Mouse (Mus musculus) intestine, embryonic 15.5 days (tissue): Measurements from ENCODE around the gene Bbs9. TPM values are rescaled to one million over a fixed set of nuclear protein-coding genes. Genes with fewer than 3 reads are reported as not detected.

Experiments
- ATAC-seq: fragments of 200-750 bp; cut with Nextera tagmentation; 2 replicates; pipeline ENCODE4 v1.8.0; 2017; ENCODE audit warnings: moderate TSS enrichment, moderate library complexity
- H3K27ac ChIP-seq: fragments of 300-500 bp; sonication (generic); 2 replicates; pipeline ENCODE4 v1.5.1; 2015; ENCODE audit warnings: mild to moderate bottlenecking, inconsistent platforms
- H3K27me3 ChIP-seq: fragments of 300-500 bp; sonication (generic); replicated peaks from 2 replicates; pipeline ENCODE4 v1.6.1; 2015; ENCODE audit warnings: inconsistent platforms
- H3K36me3 ChIP-seq: fragments of 300-500 bp; sonication (generic); 2 replicates; pipeline ENCODE4 v1.6.1; 2015; ENCODE audit warnings: inconsistent platforms
- H3K4me1 ChIP-seq: fragments of 300-500 bp; sonication (generic); replicated peaks from 2 replicates; pipeline ENCODE4 v1.6.1; 2015; ENCODE audit warnings: inconsistent platforms
- H3K4me2 ChIP-seq: fragments of 300-500 bp; sonication (generic); replicated peaks from 2 replicates; pipeline ENCODE4 v1.6.1; 2015; ENCODE audit warnings: mild to moderate bottlenecking, inconsistent platforms
- H3K4me3 ChIP-seq: fragments of 300-500 bp; sonication (generic); replicated peaks from 2 replicates; pipeline ENCODE4 v1.5.1; 2015; ENCODE audit warnings: inconsistent platforms
- H3K9ac ChIP-seq: fragments of 300-500 bp; sonication (generic); 2 replicates; pipeline ENCODE4 v1.6.1; 2015; ENCODE audit warnings: inconsistent platforms
- H3K9me3 ChIP-seq: fragments of 300-500 bp; sonication (generic); 2 replicates; pipeline ENCODE4 v1.6.1; 2016; ENCODE audit warnings: inconsistent platforms
- WGBS: fragments of 180-500 bp; shearing (Covaris S2); methylation state at CpG from one replicate; pipeline ENCODE4 v1.1.7; 2015; 5-methylcytosine and 5-hydroxymethylcytosine counted together
- polyA plus RNA-seq: library from polyadenylated mRNA; unstranded; fragments of >200 nt; fragmentation: Nextera tagmentation; extraction: Ambion mirVana; gene quantifications from 2 replicates; pipeline ENCODE4 v1.2.1, GENCODE M21; 2015

Gene Bbs9
- 11.8 and 13.1 TPM in 2 replicates for polyA plus RNA-seq

DNA sequence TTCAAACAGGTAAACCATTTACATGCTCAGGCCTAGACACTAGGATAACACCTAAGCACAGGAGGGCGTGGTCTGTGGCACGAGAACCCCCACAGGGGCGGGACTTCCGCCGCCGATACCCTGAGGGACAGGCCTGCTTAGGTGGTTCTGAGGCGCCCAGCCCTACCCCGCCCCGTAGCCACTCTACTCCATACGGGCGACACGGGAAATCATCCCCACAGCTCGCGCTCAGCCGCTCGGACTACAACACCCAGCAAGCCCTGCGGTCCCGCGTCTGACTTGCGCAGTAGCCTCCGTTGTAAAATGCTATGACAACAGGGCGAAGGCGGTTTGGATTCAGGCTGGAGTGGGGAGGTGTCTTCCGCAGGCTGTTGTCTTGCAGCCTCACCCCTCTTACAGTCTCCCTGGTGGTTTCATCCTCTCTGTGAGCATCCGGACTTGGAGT is at the start of gene Bbs9:
Gene Bbs9 (plus strand): TSS at position 292 of the 445 bp plus-strand sequence.
- ATAC-seq: peak; percentile 100
- H3K4me1 ChIP-seq: no peaks in the 10 kb centered on the region
- 0% methylated on average over 25 of the region's 25 CpGs for WGBS
- H3K36me3 ChIP-seq: no peaks in the 10 kb centered on the region
- 0 out of 2 replicates have a peak within 1 kb of the TSS, but pooled peaks have one; percentile 28 for H3K27ac ChIP-seq
- peak within 1 kb of the TSS; percentile 55 for H3K9ac ChIP-seq
- no peaks in the 10 kb centered on the region for H3K27me3 ChIP-seq
- no peaks in the 10 kb centered on the region for H3K9me3 ChIP-seq
- H3K4me3 ChIP-seq: peak within 1 kb of the TSS; percentile 50
- peak within 1 kb of the TSS; percentile 78 for H3K4me2 ChIP-seq

DNA sequence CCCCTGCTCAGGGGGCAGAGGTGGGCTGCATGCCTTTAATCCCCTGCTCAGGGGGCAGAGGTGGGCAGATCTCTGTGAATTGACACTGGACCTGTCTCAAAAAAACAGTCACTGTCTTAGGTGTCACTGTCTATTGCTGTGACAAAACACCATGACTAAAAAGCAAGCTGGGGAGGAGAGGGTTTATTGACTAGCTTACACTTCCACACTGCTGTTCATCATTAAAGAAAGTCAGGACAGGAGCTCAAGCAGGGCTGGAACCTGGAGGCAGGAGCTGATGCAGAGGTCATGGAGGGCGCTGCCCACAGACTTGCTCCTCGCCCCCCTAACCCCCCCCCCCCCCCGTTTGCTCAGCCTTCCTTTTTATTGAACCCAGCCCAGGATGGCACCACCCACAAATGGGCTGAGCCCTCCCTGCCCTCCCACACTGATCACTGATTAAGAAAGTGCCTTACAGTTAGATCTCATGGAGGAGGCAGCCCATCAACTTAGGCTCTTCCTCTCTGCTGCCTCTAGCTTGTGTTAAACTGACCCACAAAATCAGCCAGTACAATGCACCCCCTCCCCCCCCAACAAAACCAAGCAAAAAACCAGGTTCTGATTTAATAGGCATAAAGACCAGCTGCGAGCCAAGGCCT is 47.4 kb upstream of the Bbs9 start:
- Histone ChIP-seq H3K27ac (no peak overlapping the region), H3K4me3 (no peak overlapping the region), H3K4me1 (peaks cover 3% of the 10 kb centered on the region; the same call in 1 of the 2 replicates), H3K9ac (no peak overlapping the region), H3K27me3 (no peaks in the 10 kb centered on the region), H3K9me3 (no peaks in the 10 kb centered on the region), H3K4me2 (no peak overlapping the region), H3K36me3 (no peaks in the 10 kb centered on the region)
- ATAC-seq: no peak
- WGBS: 40% methylated on average over 4 of the region's 4 CpGs

DNA sequence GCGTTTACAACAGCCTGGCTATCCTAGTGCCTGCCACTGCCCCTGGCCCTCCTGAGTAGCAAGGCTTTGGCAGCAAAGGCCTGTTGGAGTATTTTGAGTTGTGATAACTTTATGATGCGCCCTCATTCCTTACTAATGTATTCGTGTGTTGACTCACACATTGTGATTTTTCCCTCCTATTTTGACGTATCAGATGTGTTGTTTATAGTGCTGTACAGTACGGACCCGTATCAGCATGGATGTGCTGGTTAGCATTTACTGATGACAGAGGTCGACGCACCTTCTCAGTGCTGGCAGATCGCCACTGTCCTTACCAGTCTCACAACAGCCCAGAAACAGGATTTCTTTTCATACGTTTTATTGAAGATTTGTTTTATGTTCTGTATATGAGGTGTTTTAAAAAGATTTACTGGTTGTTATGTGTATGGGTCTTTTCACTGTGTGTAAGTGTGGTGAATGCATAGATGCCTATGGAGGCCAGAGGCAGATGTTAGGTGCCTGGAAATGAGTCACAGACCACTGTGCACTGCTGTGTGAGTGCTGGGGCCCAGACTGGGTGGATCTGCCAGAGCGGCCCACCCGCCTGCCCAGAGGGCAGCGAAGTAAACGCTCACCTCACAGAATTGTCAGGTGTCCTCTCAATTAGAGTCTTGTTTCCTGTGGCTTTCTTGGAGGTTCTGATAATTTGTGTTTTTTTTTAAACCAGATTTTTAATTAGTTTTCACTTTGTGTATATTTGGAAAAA is 46.7 kb upstream of the Bbs9 start:
- Histone ChIP-seq H3K27ac (no peak overlapping the region), H3K9ac (no peak overlapping the region), H3K36me3 (no peaks in the 10 kb centered on the region), H3K4me3 (no peak overlapping the region), H3K9me3 (no peaks in the 10 kb centered on the region), H3K4me2 (no peak overlapping the region), H3K4me1 (peaks cover 3% of the 10 kb centered on the region; the same call in 1 of the 2 replicates), H3K27me3 (no peaks in the 10 kb centered on the region)
- ATAC-seq: no peak
- WGBS: 67% methylated on average over 14 of the region's 14 CpGs

GRCm38 (mm10) chr9:22429533-22430241 is 45.8 kb upstream of the Bbs9 start:
- no peak overlapping the region for H3K4me3 ChIP-seq
- 0 out of 2 replicates have a peak overlapping the region, but pooled peaks have one; percentile 7 for H3K4me2 ChIP-seq
- H3K36me3 ChIP-seq: no peaks in the 10 kb centered on the region
- WGBS: 51% methylated on average over 15 of the region's 15 CpGs
- no peak overlapping the region for H3K9ac ChIP-seq
- no peaks in the 10 kb centered on the region for H3K9me3 ChIP-seq
- no peak overlapping the region for H3K27ac ChIP-seq
- H3K27me3 ChIP-seq: no peaks in the 10 kb centered on the region
- ATAC-seq: 0 out of 2 replicates have a peak, but pooled peaks have one; percentile 41
- H3K4me1 ChIP-seq: 0 out of 2 replicates have a peak, but pooled peaks cover 3% of the 10 kb centered on the region

- H3K4me2 ChIP-seq: no peak overlapping the region
- 30% methylated on average over 5 of the region's 5 CpGs for WGBS
Measured at GRCm38 (mm10) chr9:22430315-22430840, 45.1 kb upstream of the Bbs9 start.

DNA sequence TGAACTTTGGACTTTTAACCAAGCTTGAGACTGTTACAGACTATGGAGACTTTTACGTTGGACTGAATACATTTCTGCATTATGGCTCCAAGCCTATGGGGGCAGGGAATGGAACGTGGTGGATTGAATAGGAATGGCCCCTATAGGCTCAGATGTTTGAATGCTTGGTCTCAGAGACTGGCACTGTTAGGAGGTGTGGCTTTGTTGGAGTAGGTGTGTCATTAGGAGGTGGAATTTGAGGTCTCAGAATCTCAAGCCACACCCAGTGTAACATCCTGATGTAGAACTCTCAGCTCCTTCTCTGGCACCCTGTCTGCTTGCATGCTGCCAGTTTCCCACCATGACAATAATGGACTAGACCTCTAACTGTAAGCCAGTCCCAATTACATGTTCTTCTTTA is 42.3 kb upstream of the Bbs9 start:
- 0 out of 2 replicates have a peak, but pooled peaks cover 3% of the 10 kb centered on the region for H3K4me1 ChIP-seq
- H3K9ac ChIP-seq: no peak overlapping the region
- 67% methylated on average over 2 of the region's 2 CpGs for WGBS
- no peaks in the 10 kb centered on the region for H3K27me3 ChIP-seq
- no peak overlapping the region for H3K4me2 ChIP-seq
- H3K27ac ChIP-seq: no peak overlapping the region
- no peak for ATAC-seq
- no peaks in the 10 kb centered on the region for H3K9me3 ChIP-seq
- no peak overlapping the region for H3K4me3 ChIP-seq
- H3K36me3 ChIP-seq: no peaks in the 10 kb centered on the region

More at GRCm38 (mm10) chr9:22430315-22430840, 45.1 kb upstream of the Bbs9 start:
- Histone ChIP-seq H3K9ac (no peak overlapping the region), H3K4me1 (0 out of 2 replicates have a peak, but pooled peaks cover 3% of the 10 kb centered on the region), H3K36me3 (no peaks in the 10 kb centered on the region), H3K9me3 (no peaks in the 10 kb centered on the region), H3K4me3 (no peak overlapping the region), H3K27ac (no peak overlapping the region), H3K27me3 (no peaks in the 10 kb centered on the region)
- ATAC-seq: no peak

- no peaks in the 10 kb centered on the region for H3K4me1 ChIP-seq
- no peaks in the 10 kb centered on the region for H3K27me3 ChIP-seq
- no peak overlapping the region for H3K9ac ChIP-seq
- no peak overlapping the region for H3K27ac ChIP-seq
- H3K4me2 ChIP-seq: no peak overlapping the region
- no peaks in the 10 kb centered on the region for H3K9me3 ChIP-seq
- H3K36me3 ChIP-seq: no peaks in the 10 kb centered on the region
- no peak overlapping the region for H3K4me3 ChIP-seq
- WGBS: 83% methylated on average over 2 of the region's 2 CpGs
- no peak for ATAC-seq
Measured at GRCm38 (mm10) chr9:22434101-22434500, 41.4 kb upstream of the Bbs9 start.

DNA sequence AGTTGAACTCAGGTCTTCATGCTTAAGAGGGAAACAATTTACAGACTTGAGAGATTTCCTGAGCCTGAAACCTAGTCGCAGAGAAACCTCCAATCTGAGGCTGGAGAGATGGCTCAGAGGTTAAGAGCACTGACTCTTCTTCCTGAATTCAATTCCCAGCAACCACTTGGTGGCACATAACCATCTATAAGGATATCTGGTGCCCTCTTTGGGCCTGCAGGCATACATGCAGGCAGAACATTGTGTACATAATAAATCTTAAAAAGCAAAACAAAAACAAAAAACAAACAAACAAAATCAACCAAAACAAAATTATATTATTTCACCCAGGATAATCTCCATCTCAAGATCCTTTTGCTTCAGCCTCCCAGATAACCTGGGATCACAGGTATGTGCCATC is 36.7 kb upstream of the Bbs9 start:
- H3K9ac ChIP-seq: no peak overlapping the region
- no peak overlapping the region for H3K4me3 ChIP-seq
- H3K36me3 ChIP-seq: no peaks in the 10 kb centered on the region
- WGBS: 71% methylated on average over 1 of the region's 1 CpGs
- no peak overlapping the region for H3K27ac ChIP-seq
- H3K9me3 ChIP-seq: no peaks in the 10 kb centered on the region
- no peaks in the 10 kb centered on the region for H3K27me3 ChIP-seq
- no peaks in the 10 kb centered on the region for H3K4me1 ChIP-seq
- no peak for ATAC-seq
- H3K4me2 ChIP-seq: no peak overlapping the region

DNA sequence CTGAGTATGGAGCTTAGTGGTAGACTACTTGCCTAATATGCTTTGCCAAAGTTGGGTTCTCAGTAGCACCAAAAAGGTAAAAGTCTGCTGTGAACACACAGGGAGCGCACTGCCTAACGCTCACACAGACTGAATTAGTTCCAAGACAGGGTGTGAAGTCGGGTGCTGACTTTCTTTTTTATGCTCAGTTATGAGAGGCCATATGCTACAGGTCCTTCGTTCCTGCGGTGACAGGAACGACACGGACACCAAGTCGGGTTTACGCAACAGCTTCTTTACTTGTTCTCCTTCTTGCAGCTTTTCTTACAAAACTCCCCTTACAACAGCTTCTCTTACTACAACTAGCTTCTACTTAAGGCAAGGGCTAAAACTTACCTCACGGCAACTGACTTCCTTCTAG is 32.4 kb upstream of the Bbs9 start:
- no peaks in the 10 kb centered on the region for H3K4me1 ChIP-seq
- H3K36me3 ChIP-seq: 0 out of 2 replicates have a peak, but pooled peaks cover 5% of the 10 kb centered on the region
- no peak overlapping the region for H3K4me3 ChIP-seq
- H3K27me3 ChIP-seq: no peaks in the 10 kb centered on the region
- 86% methylated on average over 10 of the region's 10 CpGs for WGBS
- no peak overlapping the region for H3K27ac ChIP-seq
- no peaks in the 10 kb centered on the region for H3K9me3 ChIP-seq
- no peak overlapping the region for H3K4me2 ChIP-seq
- no peak overlapping the region for H3K9ac ChIP-seq
- ATAC-seq: no peak

DNA sequence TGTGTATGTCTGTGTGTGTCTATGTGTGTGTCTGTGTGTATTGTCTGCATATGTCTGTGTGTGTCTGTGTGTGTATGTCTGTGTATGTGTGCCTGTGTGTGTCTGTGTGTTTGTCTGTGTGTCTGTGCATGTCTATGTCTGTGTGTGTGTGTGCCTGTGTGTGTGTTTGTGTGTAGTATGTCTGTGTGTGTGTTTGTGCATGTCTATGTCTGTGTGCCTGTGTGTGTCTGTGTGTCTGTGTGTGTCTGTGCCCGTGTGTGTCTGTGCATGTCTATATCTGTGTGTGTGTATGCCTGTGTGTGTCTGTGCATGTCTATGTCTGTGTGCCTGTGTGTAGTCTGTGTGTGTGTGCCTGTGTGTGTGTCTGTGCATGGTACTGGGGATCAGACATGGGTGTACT is 30.4 kb upstream of the Bbs9 start:
- no peaks in the 10 kb centered on the region for H3K27me3 ChIP-seq
- no peaks in the 10 kb centered on the region for H3K9me3 ChIP-seq
- no peaks in the 10 kb centered on the region for H3K4me1 ChIP-seq
- ATAC-seq: no peak
- H3K4me2 ChIP-seq: no peak overlapping the region
- H3K4me3 ChIP-seq: no peak overlapping the region
- 78% methylated on average over 1 of the region's 1 CpGs for WGBS
- no peak overlapping the region for H3K9ac ChIP-seq
- peaks cover 13% of the 10 kb centered on the region; the same call in 1 of the 2 replicates for H3K36me3 ChIP-seq
- no peak overlapping the region for H3K27ac ChIP-seq

DNA sequence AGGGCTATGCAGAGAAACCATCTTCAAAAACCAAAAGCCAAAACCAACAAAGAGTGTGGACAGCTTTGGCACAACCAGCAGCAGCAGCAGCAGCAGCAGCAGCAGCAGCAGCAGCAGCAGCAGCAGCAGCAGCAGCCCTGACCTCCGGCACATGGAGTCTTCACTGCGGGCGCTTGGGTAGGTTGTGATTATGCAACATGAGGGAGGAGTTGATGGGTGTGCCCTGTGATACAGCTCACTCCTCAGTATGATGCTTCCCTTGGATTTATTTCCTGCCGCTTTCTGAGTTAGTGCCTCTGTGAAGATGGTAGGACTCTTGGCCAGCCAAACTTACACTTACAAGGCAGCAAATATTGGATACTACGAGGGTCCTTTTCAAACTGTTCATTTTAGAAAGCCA is 28.3 kb upstream of the Bbs9 start:
- Histone ChIP-seq H3K36me3 (peaks cover 25% of the 10 kb centered on the region), H3K9ac (no peak overlapping the region), H3K9me3 (no peaks in the 10 kb centered on the region), H3K4me1 (no peaks in the 10 kb centered on the region), H3K27me3 (no peaks in the 10 kb centered on the region), H3K4me2 (no peak overlapping the region), H3K4me3 (no peak overlapping the region), H3K27ac (no peak overlapping the region)
- 82% methylated on average over 5 of the region's 5 CpGs for whole genome bisulfite sequencing
- ATAC-seq: no peak

- Histone ChIP-seq H3K9ac (no peak overlapping the region), H3K9me3 (no peaks in the 10 kb centered on the region), H3K4me1 (no peaks in the 10 kb centered on the region), H3K36me3 (peaks cover 36% of the 10 kb centered on the region), H3K27ac (no peak overlapping the region), H3K4me3 (no peak overlapping the region), H3K27me3 (no peaks in the 10 kb centered on the region), H3K4me2 (no peak overlapping the region)
- no peak for ATAC-seq
- 86% methylated on average over 13 of the region's 13 CpGs for WGBS
Measured at GRCm38 (mm10) chr9:22448420-22448819, 27.1 kb upstream of the Bbs9 start.
